Mouse (Mus musculus) yolk sac, embryonic 10.5 days (tissue): ENCODE measurements around the gene C1ql1.
A peak's percentile ranks its signal among the peaks of the same experiment; 100 is the strongest.

Experiments
- DNase-seq: peaks from one replicate; pipeline ENCODE4 v3.0.0-alpha.2; 2017; ENCODE audit warnings: low spot score

C1ql1 gene

DNA sequence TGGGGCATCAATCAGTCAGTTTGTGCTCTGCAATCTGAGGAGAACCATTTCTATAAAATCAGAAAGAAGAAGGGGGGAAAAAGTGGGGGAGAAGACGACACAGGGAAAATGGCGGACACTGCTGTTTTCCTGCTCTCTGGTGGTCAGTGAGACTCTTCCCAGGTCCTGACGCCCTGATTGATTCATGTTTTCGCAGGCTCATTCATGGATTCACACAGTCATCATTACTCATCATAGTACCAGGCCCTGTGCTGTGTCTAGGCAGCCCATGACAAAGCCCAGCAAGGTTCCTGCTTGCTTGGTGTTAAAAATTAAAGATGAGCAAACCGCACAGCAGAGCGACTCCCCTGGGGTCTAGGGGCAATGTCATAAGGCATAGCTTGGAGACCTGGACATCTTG, 11.9 kb upstream of the C1ql1 start:
- no peak for DNase-seq

DNA sequence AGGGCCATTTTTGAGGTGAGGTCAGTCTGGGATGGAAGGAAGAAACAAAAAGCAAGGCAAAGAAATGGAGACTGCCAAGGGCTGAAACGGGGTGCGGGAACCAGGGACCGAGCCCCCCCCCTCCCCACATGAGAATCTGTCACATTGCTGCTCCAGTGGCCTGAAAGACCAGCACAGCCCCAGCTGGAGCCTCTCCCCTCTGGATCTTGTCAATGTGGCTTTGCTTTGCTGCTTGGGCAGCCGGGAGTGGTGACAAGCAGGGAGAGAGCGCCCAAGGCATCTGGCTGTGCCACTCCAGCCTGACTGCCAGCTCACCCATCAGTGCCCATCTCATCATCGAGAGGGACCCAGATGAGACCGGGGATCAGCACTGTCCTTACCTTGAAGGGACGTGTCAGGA, 11.2 kb upstream of the C1ql1 start:
- DNase-seq: no peak

DNA sequence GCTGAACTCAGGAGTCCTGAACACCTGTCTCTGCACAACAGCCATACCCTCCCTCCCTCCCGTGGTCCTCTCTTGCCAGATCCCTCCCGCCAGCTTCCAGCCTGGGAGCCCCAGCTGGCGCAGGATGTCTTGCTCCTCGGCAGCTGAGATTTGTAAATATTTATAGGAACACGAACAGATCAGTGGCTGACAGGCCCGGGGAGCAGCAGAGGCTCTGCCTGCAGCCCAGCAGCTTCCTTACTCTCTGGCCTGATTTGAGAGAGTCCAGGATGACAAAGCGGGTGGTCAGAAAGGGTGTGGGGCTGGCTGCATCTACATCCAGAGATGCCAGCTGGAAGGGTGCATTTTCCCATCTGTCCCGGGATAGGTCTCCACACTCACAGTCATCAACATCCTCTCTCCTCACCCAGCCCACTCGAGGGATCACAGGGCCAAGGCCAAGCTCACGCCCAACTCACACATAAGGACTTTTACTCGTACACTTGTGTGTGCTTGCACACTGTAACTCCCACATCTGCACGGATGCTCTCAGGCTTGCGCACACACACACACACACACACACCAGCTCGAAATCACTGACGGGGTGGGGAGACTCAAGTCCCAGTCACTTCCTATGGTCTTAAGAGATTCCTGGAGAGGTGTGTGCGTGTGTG, 10.6 kb upstream of the C1ql1 start:
- peak; percentile 60 for DNase-seq

DNA sequence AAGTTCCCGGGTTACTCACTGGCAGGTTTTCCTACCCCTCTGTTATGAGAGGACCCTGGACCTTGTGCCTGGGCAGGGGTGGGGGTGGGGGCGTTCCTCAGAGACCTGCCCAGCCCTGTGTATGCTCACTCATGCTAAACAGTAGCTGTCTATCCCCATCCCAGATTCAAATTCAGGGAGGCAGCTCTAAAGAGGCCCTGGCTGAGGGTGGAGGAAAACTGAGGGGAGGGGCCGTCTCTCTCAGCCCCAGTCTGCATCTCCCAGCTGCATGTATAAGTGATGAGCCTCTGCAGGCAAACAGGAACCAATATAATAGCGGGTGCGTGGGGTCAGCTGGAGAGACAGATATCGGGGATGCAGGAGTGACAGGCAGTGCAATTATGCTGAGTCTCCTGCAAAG, 6.4 kb upstream of the C1ql1 start:
- no peak for DNase-seq

DNA sequence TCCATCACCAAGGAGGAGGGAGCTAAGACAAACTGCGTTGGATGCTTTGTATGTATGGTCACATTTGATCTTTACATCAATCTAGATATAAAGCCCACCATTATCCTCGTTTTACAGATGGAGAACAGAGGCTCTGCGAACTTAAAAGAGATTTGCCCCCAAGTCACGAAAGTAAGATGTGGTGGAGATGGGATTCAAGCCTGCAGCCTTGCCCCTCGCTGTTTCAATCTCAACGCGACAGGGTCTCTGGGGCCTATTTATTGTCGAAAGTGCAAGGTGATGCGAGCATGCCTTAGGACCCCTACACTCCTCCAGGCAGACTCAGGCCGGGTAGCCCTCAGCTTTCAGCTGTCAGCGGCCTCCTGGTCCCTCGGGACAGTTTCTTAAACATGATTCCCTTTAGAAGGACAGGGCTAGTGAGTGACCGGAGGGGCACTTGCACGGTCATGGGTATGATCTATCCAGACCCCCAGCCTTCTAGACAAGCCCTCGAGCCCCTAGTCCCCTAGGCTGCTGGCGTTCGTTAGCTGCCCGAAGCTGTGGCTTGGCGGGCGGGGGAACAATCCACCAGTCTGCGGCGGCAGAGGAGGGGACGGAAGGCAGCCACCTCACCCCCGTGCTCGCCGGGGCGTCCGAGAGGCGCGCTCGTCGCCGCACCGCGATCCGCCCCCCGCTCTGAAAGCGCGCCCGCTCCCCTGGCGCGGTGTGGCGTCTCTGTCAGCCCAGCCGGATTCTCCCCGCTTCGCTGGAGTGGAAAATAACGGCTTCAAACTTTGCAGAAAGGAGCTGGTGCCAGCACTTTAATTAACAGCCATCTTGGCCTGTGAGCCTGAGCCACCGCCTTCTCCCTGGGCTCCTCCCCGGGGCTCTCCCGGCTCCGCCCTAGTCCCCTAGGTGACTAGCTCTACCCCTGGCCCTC, 1.8 kb upstream of the C1ql1 start:
- no peak for DNase-seq

GRCm38 (mm10) chr11:102946992-102947343, 480 bp upstream of the C1ql1 start:
- DNase-seq: no peak

GRCm38 (mm10) chr11:102945306-102946264, 903 bp downstream of the C1ql1 start:
- no peak for DNase-seq

DNA sequence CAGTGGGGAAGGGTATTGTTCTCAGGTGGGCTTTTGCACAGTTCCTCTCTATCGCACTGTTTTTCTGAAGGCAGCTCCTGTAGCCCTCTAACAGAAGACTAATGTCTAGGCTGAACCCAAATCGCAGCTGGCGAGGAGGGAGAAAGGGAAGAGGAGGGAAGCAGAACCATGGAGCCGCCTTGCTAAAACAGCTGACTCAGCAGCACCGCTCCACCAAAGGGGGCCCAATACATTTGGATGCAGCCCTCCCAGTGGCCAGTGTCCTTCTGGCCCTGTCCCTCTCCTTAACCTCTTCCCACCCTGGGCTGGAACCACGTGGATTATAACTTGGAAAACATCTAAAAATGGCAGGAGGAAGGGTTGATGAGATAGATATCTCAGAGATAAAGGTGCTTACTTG, 5.3 kb downstream of the C1ql1 start:
- no peak for DNase-seq

DNA sequence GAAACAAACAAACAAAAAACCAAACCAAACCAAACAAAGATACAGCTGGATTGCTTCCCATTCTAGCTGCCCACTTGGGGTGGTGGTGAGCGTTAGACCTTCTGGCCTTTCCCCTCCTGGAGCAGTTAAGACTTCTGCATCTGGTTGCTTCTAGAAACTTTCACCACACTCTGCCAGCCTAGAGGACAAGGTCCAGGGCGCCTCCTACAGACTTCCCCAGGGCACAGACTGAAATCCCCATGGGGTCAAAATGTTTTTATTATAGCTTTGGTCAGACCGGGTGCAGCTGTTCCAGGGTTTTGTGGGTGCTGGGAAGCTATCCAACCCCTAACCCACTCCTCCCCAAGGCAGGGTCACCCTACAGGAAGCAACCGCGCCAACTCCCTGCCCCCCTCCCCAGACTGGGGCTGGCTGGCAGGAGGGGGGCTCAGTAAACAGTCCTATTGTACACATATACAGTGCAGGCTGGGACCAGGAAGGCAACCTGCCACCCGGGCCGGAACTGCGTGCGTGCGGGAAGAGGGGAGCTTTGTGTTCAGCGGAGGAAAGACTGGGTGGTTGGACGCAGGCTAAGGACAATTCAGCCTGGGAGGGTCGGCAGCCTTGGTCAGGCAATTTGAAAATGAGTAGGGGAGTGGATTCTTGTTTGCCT, 7.3 kb downstream of the C1ql1 start:
- DNase-seq: no peak

DNA sequence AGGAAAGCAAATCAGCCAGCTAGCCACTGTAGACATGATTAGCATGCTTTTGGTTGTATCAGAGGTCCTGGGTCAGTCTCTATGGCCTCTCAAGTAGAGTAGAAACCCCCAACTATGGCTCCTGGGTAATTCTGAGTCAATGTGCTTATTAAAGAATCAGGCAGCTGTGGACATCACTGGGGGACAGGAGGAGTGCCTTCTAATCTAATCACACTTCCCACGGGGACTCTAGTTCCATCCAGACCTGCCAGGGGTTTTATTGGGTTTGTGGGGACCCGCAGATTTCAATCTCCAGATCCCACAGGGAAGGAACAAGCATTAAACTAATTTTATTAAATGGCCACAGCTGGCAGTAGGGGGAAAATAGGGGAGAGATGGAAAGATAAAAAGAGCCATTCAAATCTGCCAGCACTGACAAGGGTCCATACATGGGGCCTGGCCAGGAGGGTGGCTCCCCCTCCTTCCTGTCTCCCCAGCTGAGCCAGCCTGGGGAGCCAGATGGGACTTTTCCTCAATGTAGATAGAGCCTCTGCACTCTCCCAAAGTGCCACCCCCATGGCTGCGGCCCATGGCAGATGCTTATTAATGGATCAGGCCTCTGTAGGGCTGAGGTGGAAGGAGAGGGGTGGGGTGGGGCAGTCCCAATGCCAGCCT, 8.8 kb downstream of the C1ql1 start:
- DNase-seq: no peak

DNA sequence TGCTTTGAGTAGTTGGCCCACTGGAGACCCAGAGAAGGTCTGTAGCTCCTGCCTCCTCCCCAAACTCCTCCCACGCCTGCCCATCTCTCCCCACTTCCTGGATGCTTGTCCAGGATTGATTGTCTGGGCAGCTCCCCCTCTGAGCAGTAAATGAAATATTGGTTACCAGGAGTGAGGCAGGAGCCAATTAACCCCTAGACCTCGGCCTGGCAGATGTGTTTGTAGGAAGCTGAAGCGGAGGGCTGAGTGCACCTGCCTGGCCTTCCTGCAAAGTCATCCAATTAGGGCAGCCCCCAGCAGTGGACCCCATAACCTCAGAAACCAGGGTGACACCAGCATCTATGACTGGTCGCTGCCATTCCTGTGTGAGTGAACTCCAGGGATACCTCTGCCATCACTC, 10.2 kb downstream of the C1ql1 start:
- DNase-seq: no peak

GRCm38 (mm10) chr11:102930672-102931071, 15.8 kb downstream of the C1ql1 start:
- no peak for DNase-seq

- DNase-seq: no peak
Measured at GRCm38 (mm10) chr11:102925351-102925717, 21.2 kb downstream of the C1ql1 start.

DNA sequence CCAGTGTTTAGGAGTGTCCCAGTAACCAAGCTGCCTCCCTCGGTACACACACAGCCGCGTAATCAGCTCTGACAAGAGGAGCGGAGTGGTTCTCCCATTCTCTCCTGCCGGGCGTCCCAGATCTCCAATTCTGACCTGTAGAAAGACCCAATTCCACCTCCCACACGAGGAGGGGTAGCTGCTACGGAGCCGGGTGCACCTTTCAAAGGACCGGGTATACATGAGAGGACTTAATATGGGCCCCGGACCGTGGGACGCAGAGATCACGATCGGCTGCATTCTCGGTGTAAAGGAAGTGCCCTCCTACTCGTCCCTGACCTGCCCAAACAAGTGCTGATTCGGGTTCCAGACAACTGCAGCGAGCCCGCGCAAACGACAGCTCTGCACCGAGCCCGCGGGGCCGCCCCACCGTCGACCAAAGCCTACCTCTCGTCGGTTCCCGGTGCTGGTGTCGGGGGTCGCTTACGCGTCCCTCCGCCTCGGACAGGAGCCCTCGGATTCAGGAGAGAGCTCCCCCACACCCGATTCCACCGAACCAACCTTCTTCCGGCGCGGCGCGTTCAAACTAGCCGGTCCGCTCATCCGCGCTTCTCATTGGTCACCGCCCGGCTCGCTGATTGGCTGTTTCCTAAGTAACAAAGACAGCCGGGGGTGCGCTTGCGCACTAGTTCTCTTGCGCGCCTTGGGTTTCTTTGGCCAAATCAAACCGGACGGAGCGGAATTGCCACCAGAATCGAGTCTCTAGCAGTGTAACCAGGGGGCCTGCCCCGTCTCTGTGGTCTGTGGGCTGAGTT, 21.7 kb downstream of the C1ql1 start, which contains the start of gene Kif18b:
Kif18b (minus strand) TSS at position 568 of the 794 bp plus-strand sequence.
- peak; percentile 95 for DNase-seq

- DNase-seq: no peak
Measured at GRCm38 (mm10) chr11:102921491-102921890, 25.0 kb downstream of the C1ql1 start.

DNA sequence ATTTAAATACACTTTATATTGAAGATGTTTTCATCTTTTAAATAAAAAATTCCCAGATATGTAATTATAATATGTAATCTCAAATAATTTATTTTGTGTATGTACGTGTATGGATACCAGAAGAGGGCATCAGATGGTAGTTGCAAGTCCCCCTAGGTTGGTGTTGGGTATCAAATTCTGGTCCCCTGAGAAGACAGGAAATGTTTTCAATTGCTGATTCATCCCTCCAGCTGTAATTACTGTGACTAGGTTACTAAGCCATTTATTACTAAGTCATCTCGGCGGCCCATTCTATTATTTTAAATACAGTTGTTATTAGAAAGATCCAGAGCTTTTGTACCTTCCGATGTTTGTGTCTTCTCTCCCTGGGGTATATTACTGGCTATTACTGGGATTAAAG, 28.4 kb downstream of the C1ql1 start:
- DNase-seq: no peak

DNA sequence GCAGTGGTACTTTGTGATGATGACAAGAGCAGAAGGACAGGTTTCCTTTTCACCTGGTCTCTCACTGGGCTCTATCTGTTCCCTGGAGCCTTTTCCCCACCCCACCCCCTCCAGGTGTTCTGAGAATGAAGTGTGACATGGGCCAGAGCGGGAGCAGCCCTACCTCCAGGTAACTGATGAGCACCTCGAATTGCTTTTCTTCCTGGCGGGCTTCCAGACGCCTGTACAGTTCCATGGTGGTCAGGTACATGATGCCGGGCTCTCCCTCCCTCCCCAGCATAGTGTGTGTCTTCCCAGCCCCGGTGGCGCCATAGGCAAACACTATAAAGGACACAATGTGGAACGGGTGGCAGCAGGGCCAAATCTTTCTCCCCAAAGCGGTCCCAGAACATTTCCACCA, 31.1 kb downstream of the C1ql1 start:
- DNase-seq: no peak

DNA sequence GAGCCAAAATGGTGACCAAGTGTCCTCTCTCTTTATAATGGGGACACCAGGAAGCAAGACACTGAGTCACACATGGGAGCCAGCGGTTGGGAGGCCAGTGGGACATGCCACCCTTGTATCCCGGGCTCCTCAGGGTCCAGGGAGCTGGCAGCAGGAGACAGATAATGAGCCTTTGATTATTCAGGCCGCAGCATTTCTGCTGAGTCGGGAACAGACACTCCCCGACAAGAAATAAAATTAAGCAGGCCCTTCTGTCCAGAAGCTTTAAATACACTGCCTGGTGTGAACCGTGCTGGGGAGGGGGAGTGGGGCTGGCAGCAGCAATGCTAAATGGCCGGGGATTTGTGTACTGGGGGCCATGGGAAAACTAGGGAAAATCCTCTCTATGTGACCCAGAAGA, 35.1 kb downstream of the C1ql1 start:
- no peak for DNase-seq

GRCm38 (mm10) chr11:102903654-102904053, 42.8 kb downstream of the C1ql1 start:
- DNase-seq: no peak

- DNase-seq: no peak
Measured at GRCm38 (mm10) chr11:102902107-102902506, 44.4 kb downstream of the C1ql1 start.

DNA sequence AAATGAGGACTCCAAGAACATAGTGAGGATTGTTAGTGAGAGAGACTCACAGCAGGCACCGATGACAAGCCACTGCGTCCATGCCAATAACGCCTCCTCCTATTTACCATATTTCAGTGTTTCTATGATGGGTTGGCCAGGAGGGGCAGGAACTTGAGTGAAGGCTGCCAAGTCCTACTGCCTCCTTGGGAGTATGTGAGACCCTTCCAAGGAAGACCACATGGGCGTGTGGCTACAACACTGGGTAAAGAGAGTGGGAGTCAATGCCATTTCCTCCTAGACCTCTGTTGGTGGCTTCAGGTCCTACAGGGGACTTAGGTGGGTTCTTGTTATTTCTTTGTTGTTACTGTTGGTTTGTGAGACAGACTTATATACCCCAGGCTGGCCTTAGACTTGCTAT, 45.3 kb downstream of the C1ql1 start:
- DNase-seq: no peak
